Mouse (Mus musculus) fibroblast of lung, adult 2 months (primary cell): Measurements from ENCODE around the gene Uaca.

Experiments used
- DNase-seq: peaks from one replicate; pipeline ENCODE4 v3.0.0-alpha.2; 2011; ENCODE audit warnings: low read depth

The Uaca gene

GRCm38 (mm10) chr9:60837449-60838141, 43.3 kb downstream of the Uaca start:
- DNase-seq, result peak; percentile 91

DNA sequence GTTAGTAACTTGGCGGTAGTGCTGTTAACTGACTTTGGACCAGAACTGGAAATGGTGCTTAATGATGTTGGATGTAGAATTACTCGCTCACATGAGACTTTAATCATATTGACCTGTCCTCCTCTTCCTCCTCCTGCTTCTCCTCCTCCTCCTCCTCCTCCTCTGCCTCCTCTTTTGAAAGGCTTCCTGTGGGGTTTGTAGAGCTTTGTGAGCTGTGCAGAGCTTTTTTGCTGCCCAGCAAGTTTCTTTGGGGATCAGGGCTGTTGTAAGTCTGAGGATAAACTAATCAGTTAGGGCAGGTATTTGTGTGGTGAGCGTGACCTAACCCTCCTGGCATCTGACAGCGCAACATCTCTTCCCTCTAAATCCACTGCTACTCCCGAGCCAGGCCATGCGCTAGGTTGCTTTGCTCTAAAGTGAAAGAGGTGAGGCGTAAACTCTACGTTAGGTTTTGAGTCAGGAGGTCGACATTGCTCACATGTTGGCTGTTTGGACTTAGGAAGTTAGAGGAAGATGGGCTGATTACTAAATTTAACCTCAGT, 44.1 kb downstream of the Uaca start:
- DNase-seq, result peak; percentile 31

GRCm38 (mm10) chr9:60841393-60841792, 47.1 kb downstream of the Uaca start:
- DNase-seq, result no peak

DNA sequence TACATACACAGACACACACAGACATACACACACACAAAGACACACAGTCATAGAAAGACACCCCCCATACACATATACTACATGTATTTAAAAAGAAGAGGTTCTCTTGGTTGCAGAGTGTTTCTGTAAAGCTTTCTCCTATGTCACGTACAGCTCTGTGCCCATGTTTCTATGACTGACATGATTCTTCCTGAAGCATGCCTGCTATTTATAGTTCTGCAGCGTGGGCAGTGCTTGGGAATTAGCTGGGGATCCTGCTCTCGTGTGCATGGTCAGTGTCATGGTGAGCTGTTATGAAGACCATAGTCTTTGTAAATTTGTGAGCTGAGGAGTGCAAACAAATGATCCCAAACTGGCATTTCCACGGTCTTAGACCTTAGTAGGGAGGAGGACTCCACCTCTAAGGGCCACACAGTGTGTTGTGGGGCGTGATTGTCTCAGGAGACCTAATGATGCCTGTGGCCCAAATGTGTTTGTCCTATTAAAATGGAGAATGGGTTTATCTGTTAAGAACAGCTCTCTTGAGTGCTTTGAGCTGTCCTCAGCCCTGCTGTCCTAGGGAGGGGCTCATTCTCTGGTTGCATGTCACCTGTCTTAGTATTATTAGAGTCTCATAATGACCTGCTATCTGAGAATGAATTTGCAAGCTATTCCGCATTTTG, 49.2 kb downstream of the Uaca start:
- DNase-seq, result no peak

DNA sequence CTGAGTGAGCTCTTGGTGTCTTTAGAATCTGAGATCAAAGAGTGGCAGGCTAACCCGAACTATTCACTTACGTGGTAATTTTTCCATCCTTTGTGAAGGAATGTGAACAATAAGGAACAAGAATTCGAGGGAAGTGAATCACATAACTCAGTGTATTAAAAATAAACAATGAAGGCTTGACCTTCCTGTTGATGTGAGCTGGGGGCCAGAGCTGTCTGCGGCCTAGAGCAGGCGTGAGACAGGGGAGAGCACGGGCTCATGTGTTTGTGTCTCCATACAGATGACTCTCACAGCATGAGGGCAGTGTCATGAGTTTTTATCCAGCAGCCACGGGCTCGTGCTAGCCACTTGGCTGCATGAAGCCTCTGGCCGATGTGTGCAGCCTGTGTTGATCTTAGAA, 54.4 kb downstream of the Uaca start:
- DNase-seq, result peak; percentile 49

DNA sequence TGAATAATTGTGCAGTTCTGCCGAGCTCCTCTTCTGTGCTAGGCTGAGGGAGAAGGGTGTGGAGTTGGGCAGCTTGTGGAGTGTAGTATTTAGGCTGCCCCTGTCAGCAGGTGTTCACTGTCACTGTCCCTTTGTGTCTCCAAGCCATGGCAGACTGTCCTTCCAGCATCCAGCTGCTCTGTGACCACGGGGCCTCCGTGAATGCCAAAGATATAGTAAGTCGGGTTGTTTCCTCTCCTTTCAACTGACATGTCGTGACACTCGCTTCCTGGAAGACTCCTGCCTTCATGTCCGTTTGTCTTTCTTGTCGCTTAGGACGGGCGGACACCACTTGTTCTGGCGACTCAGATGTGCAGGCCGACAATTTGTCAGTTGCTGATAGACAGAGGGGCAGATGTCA, 55.6 kb downstream of the Uaca start:
- DNase-seq, result no peak

GRCm38 (mm10) chr9:60854196-60854595, 59.9 kb downstream of the Uaca start:
- DNase-seq, result no peak

GRCm38 (mm10) chr9:60857833-60858232, 63.5 kb downstream of the Uaca start:
- DNase-seq, result peak; percentile 18

- peak; percentile 20 for DNase-seq
These were observed 64.1 kb downstream of the Uaca start for GRCm38 (mm10) chr9:60858306-60858960.

DNA sequence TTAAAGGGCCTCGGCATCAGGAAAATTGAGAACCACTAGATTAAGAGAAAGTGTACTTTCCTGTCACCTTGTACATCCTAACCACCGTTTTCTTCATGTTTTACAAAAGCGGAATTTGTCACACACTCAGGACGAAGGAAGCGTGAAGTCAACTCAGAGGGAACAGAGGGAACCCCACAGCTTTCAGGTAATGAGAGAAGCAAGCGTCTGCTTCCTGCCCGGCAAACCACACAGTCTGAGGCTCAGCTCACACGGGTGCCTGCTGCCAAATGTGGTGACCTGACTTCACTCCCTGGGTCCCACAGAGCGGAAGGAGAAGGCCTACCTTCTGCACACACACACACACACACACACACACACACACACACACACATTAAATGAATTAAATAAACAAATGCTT, 64.7 kb downstream of the Uaca start:
- no peak for DNase-seq

GRCm38 (mm10) chr9:60861030-60861429, 66.7 kb downstream of the Uaca start:
- DNase-seq, result no peak

DNA sequence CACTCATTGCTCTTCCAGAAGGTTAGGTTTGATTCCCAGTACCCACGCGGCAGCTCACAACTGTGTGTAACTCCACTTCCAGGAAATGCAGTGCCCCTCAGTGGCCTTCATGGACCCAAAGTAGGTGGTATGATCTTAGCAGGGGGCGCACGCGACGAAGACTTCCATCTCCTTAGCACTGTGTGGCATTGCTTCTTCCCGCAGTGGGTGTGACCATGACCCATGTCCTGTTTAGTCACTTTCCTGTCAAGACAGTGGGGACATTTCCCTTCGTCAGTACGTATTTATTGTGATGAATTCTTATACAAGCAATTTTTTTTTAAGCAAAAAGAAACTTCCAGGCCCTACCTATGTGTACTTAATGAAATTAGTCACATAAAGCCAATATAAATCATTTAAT, 70.3 kb downstream of the Uaca start:
- DNase-seq, result no peak

GRCm38 (mm10) chr9:60865866-60866265, 71.5 kb downstream of the Uaca start:
- no peak for DNase-seq

GRCm38 (mm10) chr9:60870451-60870850, 76.1 kb downstream of the Uaca start:
- no peak for DNase-seq

DNA sequence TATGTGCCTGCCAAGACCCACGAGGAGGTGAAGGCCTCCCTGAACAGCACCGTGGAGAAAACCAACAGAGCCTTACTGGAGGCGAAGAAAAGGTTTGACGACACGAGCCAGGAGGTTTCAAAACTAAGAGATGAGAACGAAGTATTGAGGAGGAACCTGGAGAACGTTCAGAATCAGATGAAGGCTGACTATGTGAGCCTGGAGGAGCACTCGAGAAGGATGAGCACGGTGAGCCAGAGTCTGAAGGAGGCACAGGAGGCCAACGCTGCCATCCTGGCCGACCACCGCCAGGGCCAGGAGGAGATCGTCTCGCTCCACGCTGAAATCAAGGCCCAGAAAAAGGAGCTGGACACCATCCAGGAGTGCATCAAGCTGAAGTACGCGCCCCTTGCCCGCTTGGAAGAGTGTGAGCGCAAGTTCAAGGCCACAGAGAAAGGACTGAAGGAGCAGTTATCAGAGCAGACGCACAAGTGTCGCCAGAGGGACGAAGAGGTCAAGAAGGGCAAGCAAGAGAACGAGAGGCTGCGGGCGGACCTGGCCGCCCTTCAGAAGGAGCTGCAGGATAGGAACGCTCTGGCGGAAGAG, 76.7 kb downstream of the Uaca start:
- no peak for DNase-seq

DNA sequence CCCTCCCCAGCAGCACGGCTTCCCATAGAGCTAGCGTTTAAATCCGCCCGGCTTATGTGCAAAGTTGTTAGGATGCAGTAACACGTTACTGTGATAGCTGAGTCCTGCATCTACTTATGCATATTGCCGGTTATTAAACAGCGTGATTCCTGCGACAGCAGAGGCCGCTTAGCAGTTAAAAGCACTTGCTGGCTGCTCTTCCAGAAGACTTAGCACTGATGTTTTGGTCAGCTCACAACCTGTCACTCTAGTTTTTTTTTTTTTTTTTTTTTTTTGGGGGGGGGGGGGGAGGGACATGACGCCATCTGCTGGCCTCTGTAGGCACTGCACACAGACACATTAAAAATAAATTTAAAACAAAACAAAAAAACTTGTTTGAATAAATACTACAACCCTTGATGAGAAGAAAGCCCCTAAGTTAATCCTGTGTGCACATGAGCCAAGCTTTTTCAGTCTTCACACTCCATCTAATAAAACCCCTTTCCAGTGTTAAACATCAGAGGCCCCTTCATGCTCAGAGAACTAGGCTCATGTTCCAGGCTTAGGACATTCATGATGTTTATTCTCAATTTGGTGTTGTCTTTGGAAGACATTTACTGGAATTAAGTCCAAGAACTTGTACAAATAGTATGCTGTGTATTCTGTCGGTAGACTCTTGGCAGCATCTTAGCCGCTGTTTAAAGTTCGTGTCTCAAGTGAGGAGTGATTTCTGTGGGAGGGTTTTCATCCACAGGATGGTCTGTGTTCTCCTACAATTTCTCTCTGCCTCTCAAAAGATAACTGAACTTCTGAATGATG, 79.1 kb downstream of the Uaca start:
- DNase-seq, result no peak

GRCm38 (mm10) chr9:60874055-60874392, 79.7 kb downstream of the Uaca start:
- DNase-seq, result no peak

DNA sequence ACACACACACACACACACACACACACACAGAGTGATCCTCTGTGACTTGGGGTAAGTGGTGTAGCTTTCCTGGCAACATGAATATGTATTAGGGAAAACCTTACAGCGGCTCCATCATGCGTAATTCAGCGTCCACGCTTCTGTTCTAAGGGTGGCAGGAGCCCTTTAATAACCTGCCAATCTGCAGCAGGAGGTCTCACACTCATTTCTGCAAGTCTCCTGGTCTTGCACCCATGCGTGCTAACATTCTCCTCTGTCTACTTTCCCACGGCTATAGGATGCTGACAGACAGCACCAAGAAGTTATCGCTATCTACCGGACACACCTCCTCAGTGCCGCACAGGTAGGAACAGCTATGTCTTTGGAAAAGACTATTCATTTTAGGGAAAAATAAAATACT, 81.7 kb downstream of the Uaca start:
- no peak for DNase-seq

- no peak for DNase-seq
These were observed 82.2 kb downstream of the Uaca start for GRCm38 (mm10) chr9:60876531-60876930.

- DNase-seq, result no peak
These were observed 83.8 kb downstream of the Uaca start for GRCm38 (mm10) chr9:60878051-60878557.

DNA sequence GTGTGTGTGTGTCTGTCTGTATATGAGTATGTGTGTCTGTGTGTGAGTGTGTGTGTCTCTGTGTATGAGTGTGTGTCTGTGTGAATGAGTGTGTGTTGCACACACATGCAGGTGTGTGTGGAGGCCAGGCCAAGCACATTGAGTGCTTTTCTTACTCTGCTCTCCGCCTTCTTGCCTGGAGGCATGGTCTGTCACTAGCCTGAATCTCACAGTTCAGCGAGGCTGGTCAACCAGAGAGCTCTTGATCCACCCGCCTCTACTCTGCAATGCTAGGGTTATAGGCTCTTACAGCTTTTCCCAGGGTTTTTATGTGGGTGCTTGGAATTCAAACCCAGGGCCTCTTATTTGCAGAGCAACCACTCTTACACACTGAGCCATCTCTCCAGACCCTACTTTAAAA, 84.3 kb downstream of the Uaca start:
- no peak for DNase-seq

DNA sequence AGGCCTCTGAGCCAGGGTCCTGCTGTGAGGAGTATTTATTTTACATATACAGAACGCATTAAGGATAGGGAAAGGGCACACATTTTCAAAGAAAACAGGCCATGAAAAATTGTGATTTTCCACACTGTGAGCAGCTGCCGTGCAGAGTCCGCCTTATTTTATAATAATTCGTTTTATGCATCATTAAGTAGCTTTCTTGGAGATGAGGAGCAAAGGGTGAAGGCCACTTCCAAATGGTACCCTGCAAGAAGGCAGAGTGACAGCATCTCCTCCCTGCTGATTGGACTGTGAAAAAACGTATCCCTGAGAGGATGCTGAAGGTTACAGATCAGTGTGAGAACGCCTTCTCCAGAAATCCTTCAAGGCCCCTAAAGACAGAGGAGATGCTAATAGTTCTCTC, 90.8 kb downstream of the Uaca start:
- DNase-seq, result no peak
